Mouse (Mus musculus): Measurements from ENCODE around the gene Mast4.

DNA sequence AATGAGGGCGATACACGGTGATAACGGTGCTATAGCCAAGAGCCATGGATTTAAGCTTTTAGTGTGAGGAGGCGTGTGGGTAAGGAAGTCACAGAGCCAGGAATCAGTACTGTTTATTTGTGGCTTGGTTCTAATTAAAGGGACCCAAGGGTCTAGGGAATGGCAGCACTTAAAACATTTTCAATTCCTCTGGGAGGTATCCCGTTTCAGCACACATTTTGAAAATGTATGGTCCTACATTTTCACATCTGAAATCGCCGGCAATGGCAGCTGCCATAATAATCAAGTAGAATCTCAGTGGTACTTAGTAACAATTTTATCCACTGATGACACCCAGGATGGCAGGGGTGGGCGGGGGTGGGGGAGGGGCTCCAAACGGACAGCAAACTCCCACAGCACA is 531.1 kb downstream of the Mast4 start:
- TF ChIP-seq CTCF (IDR thresholded peaks at IDR 0.05; ENCODE audit: extremely low read depth, insufficient read depth, insufficient read length, insufficient replicate concordance) (no peak), POLR2A (IDR thresholded peaks at IDR 0.05; ENCODE audit: low read depth, low read length) (no peak)

All from spleen, adult 2 months (tissue).